Mouse (Mus musculus) hindbrain, embryonic 12.5 days (tissue): Measurements from ENCODE around the gene Dnah7c. TPM values are rescaled to one million over a fixed set of nuclear protein-coding genes. Genes with fewer than 3 reads are reported as not detected.
"Not testable (repeated sequence)": the region's sequence is repeated elsewhere in the genome, so short reads cannot be mapped to it uniquely, and the experiment has no call there.

ENCODE experiments used
- ATAC-seq: fragments of 200-750 bp; cut with Nextera tagmentation; 2 replicates; pipeline ENCODE4 v1.8.0; 2017; ENCODE audit warnings: moderate TSS enrichment; ENCODE audit not compliant: low FRiP score
- H3K27ac ChIP-seq: fragments of 300-500 bp; sonication (generic); 2 replicates; pipeline ENCODE4 v1.5.1; 2016; ENCODE audit warnings: mild to moderate bottlenecking
- H3K27me3 ChIP-seq: fragments of 300-500 bp; sonication (generic); 2 replicates; pipeline ENCODE4 v1.6.1; 2016; ENCODE audit warnings: mild to moderate bottlenecking
- H3K36me3 ChIP-seq: fragments of 300-500 bp; sonication (generic); 2 replicates; pipeline ENCODE4 v1.6.1; 2016; ENCODE audit warnings: mild to moderate bottlenecking
- H3K4me1 ChIP-seq: fragments of 300-500 bp; sonication (generic); 2 replicates; pipeline ENCODE4 v1.6.1; 2016
- H3K4me2 ChIP-seq: fragments of 300-500 bp; sonication (generic); replicated peaks from 2 replicates; pipeline ENCODE4 v1.6.1; 2016; ENCODE audit warnings: mild to moderate bottlenecking
- H3K4me3 ChIP-seq: fragments of 300-500 bp; sonication (generic); 2 replicates; pipeline ENCODE4 v1.5.1; 2016; ENCODE audit warnings: mild to moderate bottlenecking
- H3K9ac ChIP-seq: fragments of 300-500 bp; sonication (generic); 2 replicates; pipeline ENCODE4 v1.6.1; 2016; ENCODE audit warnings: mild to moderate bottlenecking, moderate library complexity
- H3K9me3 ChIP-seq: fragments of 300-500 bp; sonication (generic); replicated peaks from 2 replicates; pipeline ENCODE4 v1.6.1; 2016; ENCODE audit warnings: mild to moderate bottlenecking
- WGBS: fragments of 180-500 bp; shearing (Covaris S2); methylation state at CpG from one replicate; pipeline ENCODE4 v1.1.7; 2016; 5-methylcytosine and 5-hydroxymethylcytosine counted together
- polyA plus RNA-seq: library from polyadenylated mRNA; unstranded; fragments of >200 nt; fragmentation: Nextera tagmentation; extraction: Ambion mirVana; gene quantifications from 2 replicates; pipeline ENCODE4 v1.2.1, GENCODE M21; 2016

The Dnah7c gene
- polyA plus RNA-seq, 1 experiment from 2014 or later = 0.19 TPM

- Histone ChIP-seq H3K27me3 (no peaks in the 10 kb centered on the region), H3K4me1 (no peaks in the 10 kb centered on the region), H3K9ac (no peak overlapping the region), H3K36me3 (no peaks in the 10 kb centered on the region), H3K27ac (no peak overlapping the region), H3K9me3 (no peaks in the 10 kb centered on the region), H3K4me3 (no peak overlapping the region), H3K4me2 (no peak overlapping the region)
- no peak for ATAC-seq
- WGBS = 38% methylated on average over 3 of the region's 3 CpGs
Observed at GRCm38 (mm10) chr1:46580385-46580784, 155.0 kb downstream of the Dnah7c start.

GRCm38 (mm10) chr1:46593826-46594225, 168.4 kb downstream of the Dnah7c start:
- not testable (repeated sequence) for H3K4me3 ChIP-seq, H3K27ac ChIP-seq, H3K9ac ChIP-seq, H3K9me3 ChIP-seq, ATAC-seq, H3K4me2 ChIP-seq, H3K27me3 ChIP-seq, H3K36me3 ChIP-seq, H3K4me1 ChIP-seq
- 92% methylated on average over 1 of the region's 1 CpGs for WGBS

- 93% methylated on average over 1 of the region's 1 CpGs for WGBS
- not testable (repeated sequence) for H3K36me3 ChIP-seq, H3K9ac ChIP-seq, ATAC-seq, H3K9me3 ChIP-seq, H3K4me1 ChIP-seq, H3K4me2 ChIP-seq, H3K27me3 ChIP-seq, H3K4me3 ChIP-seq, H3K27ac ChIP-seq
Observed at GRCm38 (mm10) chr1:46596343-46596742, 171.0 kb downstream of the Dnah7c start.

- Histone ChIP-seq H3K36me3 (no peaks in the 10 kb centered on the region), H3K4me3 (no peak overlapping the region), H3K4me1 (no peaks in the 10 kb centered on the region), H3K4me2 (no peak overlapping the region), H3K27me3 (no peaks in the 10 kb centered on the region), H3K9me3 (no peaks in the 10 kb centered on the region), H3K27ac (no peak overlapping the region), H3K9ac (no peak overlapping the region)
- 78% methylated on average over 1 of the region's 1 CpGs for WGBS
- ATAC-seq = no peak
Observed at GRCm38 (mm10) chr1:46620331-46620730, 194.9 kb downstream of the Dnah7c start.

- WGBS = 95% methylated on average over 6 of the region's 6 CpGs
- H3K9me3 ChIP-seq = not testable (repeated sequence)
Observed at GRCm38 (mm10) chr1:46625914-46626313, 200.5 kb downstream of the Dnah7c start.

GRCm38 (mm10) chr1:46649821-46650220, 224.4 kb downstream of the Dnah7c start:
- H3K27ac ChIP-seq, H3K36me3 ChIP-seq, H3K4me3 ChIP-seq, H3K9ac ChIP-seq, ATAC-seq, H3K4me2 ChIP-seq, H3K27me3 ChIP-seq, H3K9me3 ChIP-seq, H3K4me1 ChIP-seq: not testable (repeated sequence)
- WGBS = 89% methylated on average over 4 of the region's 4 CpGs

More at GRCm38 (mm10) chr1:46625914-46626313, 200.5 kb downstream of the Dnah7c start:
- not testable (repeated sequence) for H3K4me3 ChIP-seq, ATAC-seq, H3K4me1 ChIP-seq, H3K27ac ChIP-seq, H3K36me3 ChIP-seq, H3K9ac ChIP-seq, H3K4me2 ChIP-seq, H3K27me3 ChIP-seq

- not testable (repeated sequence) for H3K9ac ChIP-seq, H3K27me3 ChIP-seq, H3K9me3 ChIP-seq, H3K36me3 ChIP-seq, H3K27ac ChIP-seq, ATAC-seq, H3K4me1 ChIP-seq, H3K4me3 ChIP-seq, H3K4me2 ChIP-seq
- WGBS = 46% methylated on average over 2 of the region's 2 CpGs
Observed at GRCm38 (mm10) chr1:46652721-46653120, 227.3 kb downstream of the Dnah7c start.

GRCm38 (mm10) chr1:46724810-46725209, 299.4 kb downstream of the Dnah7c start:
- not testable (repeated sequence) for H3K4me1 ChIP-seq, ATAC-seq

GRCm38 (mm10) chr1:46725266-46725665, 299.9 kb downstream of the Dnah7c start:
- H3K4me3 ChIP-seq = no peak overlapping the region
- H3K4me2 ChIP-seq = no peak overlapping the region
- ATAC-seq = no peak
- H3K9me3 ChIP-seq = no peaks in the 10 kb centered on the region
- H3K4me1 ChIP-seq = no peaks in the 10 kb centered on the region
- WGBS = 72% methylated on average over 1 of the region's 1 CpGs
- no peak overlapping the region for H3K27ac ChIP-seq
- H3K27me3 ChIP-seq = no peaks in the 10 kb centered on the region
- H3K9ac ChIP-seq = no peak overlapping the region
- H3K36me3 ChIP-seq = no peaks in the 10 kb centered on the region

More at GRCm38 (mm10) chr1:46724810-46725209, 299.4 kb downstream of the Dnah7c start:
- H3K9ac ChIP-seq, H3K27ac ChIP-seq, H3K4me2 ChIP-seq, H3K36me3 ChIP-seq, H3K9me3 ChIP-seq, H3K27me3 ChIP-seq, H3K4me3 ChIP-seq: not testable (repeated sequence)
- WGBS = 63% methylated on average over 1 of the region's 1 CpGs

- not testable (repeated sequence) for H3K27ac ChIP-seq, H3K4me2 ChIP-seq, H3K4me1 ChIP-seq, H3K4me3 ChIP-seq, H3K36me3 ChIP-seq, ATAC-seq, H3K9ac ChIP-seq, H3K27me3 ChIP-seq, H3K9me3 ChIP-seq
- 91% methylated on average over 2 of the region's 2 CpGs for WGBS
Observed at GRCm38 (mm10) chr1:46725719-46726118, 300.3 kb downstream of the Dnah7c start.

GRCm38 (mm10) chr1:46729731-46730130, 304.3 kb downstream of the Dnah7c start:
- not testable (repeated sequence) for H3K4me2 ChIP-seq, ATAC-seq
- 89% methylated on average over 3 of the region's 3 CpGs for WGBS

GRCm38 (mm10) chr1:46733405-46734106, 308.2 kb downstream of the Dnah7c start:
- H3K36me3 ChIP-seq, H3K4me1 ChIP-seq, H3K4me3 ChIP-seq, H3K4me2 ChIP-seq, H3K27ac ChIP-seq, H3K9me3 ChIP-seq, ATAC-seq, H3K27me3 ChIP-seq, H3K9ac ChIP-seq: not testable (repeated sequence)
- WGBS = 76% methylated on average over 2 of the region's 2 CpGs

More at GRCm38 (mm10) chr1:46729731-46730130, 304.3 kb downstream of the Dnah7c start:
- H3K4me1 ChIP-seq, H3K9me3 ChIP-seq, H3K27me3 ChIP-seq, H3K9ac ChIP-seq, H3K4me3 ChIP-seq, H3K27ac ChIP-seq, H3K36me3 ChIP-seq: not testable (repeated sequence)

GRCm38 (mm10) chr1:46734455-46734854, 309.1 kb downstream of the Dnah7c start:
- not testable (repeated sequence) for H3K4me3 ChIP-seq, H3K4me1 ChIP-seq, H3K27me3 ChIP-seq, H3K27ac ChIP-seq, H3K36me3 ChIP-seq, H3K9ac ChIP-seq, H3K4me2 ChIP-seq, H3K9me3 ChIP-seq, ATAC-seq
- 93% methylated on average over 2 of the region's 2 CpGs for WGBS
